Mouse (Mus musculus): Measurements from ENCODE around the gene Ccn5. TPM values are rescaled to one million over a fixed set of nuclear protein-coding genes. Genes with fewer than 3 reads are reported as not detected.

Gene Ccn5
- polyA plus RNA-seq, 1 experiment from 2014 or later = 0.29 TPM

DNA sequence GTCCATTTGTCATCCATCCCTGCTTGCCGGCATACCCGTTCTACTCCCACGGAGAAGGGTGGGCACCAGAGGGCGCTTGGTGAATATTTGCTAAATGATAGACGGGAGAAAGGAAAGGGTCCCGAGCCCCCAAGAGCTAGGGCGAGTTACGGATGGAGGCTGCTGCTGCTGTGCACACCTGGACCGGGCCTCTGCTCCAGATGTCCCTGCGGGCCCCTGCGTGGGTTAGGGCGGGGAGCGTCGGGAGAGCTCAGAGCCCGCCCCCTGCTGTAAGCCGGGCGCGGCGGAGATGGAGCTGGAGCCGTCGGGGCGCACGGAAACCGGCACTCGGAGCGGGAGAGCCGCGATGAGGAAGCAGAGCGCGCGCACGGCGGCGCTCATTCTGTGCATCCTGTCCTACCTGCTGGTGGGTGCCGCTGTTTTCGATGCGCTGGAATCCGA is 32.8 kb downstream of the Ccn5 start, which contains the start of gene Kcnk15:
TSS of gene Kcnk15 (plus strand) at position 191 of the 441 bp plus-strand sequence.
- no peak within 1 kb of the TSS for H3K27ac ChIP-seq
- H3K4me2 ChIP-seq (replicated peaks) = peak within 1 kb of the TSS; percentile 48
- no peaks in the 10 kb centered on the region for H3K9me3 ChIP-seq
- H3K4me3 ChIP-seq = peak within 1 kb of the TSS; percentile 31
- ATAC-seq (ENCODE audit: low FRiP score, low read depth) = no peak
- 0 out of 2 replicates have a peak within 1 kb of the TSS, but pooled peaks have one; percentile 1 for H3K9ac ChIP-seq
- no peaks in the 10 kb centered on the region for H3K36me3 ChIP-seq
- 3% methylated on average over 38 of the region's 38 CpGs for WGBS
- H3K27me3 ChIP-seq = peaks cover 93% of the 10 kb centered on the region
- peaks cover 4% of the 10 kb centered on the region; the same call in 1 of the 2 replicates for H3K4me1 ChIP-seq

DNA sequence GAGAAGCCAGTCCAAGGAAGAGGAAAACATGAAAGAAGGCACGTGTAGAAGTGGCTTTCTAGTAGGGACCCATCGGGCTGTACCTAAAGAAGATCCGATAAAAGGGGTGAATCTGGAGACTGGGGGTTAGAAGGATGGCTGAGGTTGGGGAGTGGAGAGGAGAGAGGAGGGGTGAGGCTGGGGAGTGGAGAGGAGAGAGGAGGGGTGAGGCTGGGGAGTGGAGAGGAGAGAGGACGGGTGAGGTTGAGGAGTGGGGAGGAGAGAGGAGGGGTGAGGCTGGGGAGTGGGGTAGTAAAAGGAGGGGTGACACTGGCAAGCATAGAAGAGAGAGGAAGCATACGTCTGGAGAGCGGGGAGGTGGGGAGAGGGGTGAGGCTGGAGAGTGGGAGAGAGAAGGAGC is 36.6 kb downstream of the Ccn5 start:
- WGBS = 72% methylated on average over 6 of the region's 6 CpGs
- ATAC-seq (ENCODE audit: low FRiP score, low read depth) = no peak
- Histone ChIP-seq H3K9me3 (no peaks in the 10 kb centered on the region), H3K27me3 (peaks cover 96% of the 10 kb centered on the region), H3K4me1 (peaks cover 4% of the 10 kb centered on the region; the same call in 1 of the 2 replicates), H3K9ac (no peak overlapping the region), H3K4me3 (no peak overlapping the region), H3K36me3 (no peaks in the 10 kb centered on the region), H3K4me2 (replicated peaks) (no peak overlapping the region), H3K27ac (no peak overlapping the region)

DNA sequence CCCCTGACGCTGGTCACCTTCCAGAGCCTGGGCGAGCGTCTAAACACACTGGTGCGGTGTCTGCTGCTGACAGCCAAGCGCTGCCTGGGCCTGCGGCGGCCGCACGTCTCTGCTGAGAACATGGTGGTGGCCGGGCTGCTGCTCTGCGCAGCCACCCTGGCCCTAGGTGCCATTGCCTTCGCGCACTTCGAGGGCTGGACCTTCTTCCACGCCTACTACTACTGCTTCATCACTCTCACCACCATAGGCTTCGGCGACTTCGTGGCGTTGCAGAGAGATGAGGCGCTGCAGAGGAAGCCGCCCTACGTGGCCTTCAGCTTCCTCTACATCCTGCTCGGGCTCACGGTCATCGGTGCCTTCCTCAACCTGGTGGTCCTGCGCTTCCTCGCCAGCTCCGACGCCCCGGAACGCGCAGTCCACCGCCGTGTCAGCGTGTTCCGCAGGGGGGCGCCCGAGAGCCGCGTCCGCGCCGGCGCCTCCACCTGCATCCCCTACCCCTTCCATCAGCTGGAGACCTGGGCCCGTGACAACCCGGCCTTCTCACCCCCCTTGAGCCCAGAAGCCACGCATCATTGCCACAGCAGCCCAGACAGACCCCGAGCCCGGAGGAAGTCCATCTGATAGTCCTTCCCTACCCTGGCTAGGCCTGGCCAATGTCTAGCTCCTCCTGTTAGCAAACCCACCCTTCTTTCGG is 37.7 kb downstream of the Ccn5 start:
- Histone ChIP-seq H3K4me1 (peaks cover 4% of the 10 kb centered on the region; the same call in 1 of the 2 replicates), H3K9ac (no peak overlapping the region), H3K4me2 (replicated peaks) (peak overlapping the region; percentile 48), H3K27ac (no peak overlapping the region), H3K36me3 (no peaks in the 10 kb centered on the region), H3K9me3 (no peaks in the 10 kb centered on the region), H3K27me3 (peaks cover 97% of the 10 kb centered on the region), H3K4me3 (peak overlapping the region; percentile 17; the same call in 1 of the 2 replicates)
- 12% methylated on average over 50 of the region's 50 CpGs for WGBS
- ATAC-seq (ENCODE audit: low FRiP score, low read depth) = no peak

DNA sequence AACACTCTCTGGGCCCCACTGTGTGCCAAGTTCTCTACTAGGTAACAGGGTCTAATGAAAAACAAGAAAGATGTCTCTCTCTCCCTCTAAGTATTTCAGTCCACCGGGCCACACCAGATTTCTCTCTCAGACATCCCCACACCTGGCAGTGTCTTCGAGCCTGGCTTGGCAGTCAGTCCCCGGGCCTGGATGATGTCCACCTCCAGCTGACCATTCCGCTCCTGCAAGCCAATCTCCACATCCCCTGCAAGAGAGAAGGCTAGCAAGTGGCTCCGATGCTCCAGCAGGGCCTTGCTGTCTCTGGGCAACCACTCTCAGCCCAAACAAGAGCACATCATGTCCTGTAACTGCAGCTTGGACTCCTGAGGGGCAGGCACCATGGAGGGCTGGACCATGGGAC is 44.6 kb downstream of the Ccn5 start:
- Histone ChIP-seq H3K36me3 (no peaks in the 10 kb centered on the region), H3K4me1 (no peaks in the 10 kb centered on the region), H3K27ac (no peak overlapping the region), H3K27me3 (peaks cover 70% of the 10 kb centered on the region), H3K9me3 (no peaks in the 10 kb centered on the region), H3K9ac (no peak overlapping the region), H3K4me2 (replicated peaks) (no peak overlapping the region), H3K4me3 (no peak overlapping the region)
- ATAC-seq (ENCODE audit: low FRiP score, low read depth) = no peak
- 93% methylated on average over 5 of the region's 5 CpGs for WGBS

DNA sequence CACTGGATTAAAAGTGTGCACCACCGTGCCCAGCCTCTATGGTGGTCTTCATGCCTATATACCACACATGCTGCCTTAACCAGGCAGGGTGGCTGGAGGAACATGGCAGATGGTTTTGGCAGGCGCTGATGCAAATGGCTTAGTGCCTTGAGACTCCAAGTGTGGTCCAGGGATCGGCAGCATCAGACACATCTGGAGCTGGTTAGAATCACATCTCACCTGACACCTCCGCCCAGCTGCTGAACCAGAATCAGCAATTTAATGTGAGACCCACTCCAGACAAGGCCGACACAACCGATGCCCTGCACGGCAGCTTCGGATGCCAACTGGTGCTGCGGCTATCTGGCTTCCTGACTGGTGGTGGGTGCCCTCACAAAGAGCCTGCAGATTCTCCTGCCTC is 45.4 kb downstream of the Ccn5 start:
- no peak for ATAC-seq (ENCODE audit: low FRiP score, low read depth)
- no peak overlapping the region for H3K4me2 ChIP-seq (replicated peaks)
- no peak overlapping the region for H3K27ac ChIP-seq
- no peak overlapping the region for H3K9ac ChIP-seq
- no peak overlapping the region for H3K4me3 ChIP-seq
- no peaks in the 10 kb centered on the region for H3K9me3 ChIP-seq
- no peaks in the 10 kb centered on the region for H3K36me3 ChIP-seq
- peaks cover 5% of the 10 kb centered on the region; the same call in 1 of the 2 replicates for H3K4me1 ChIP-seq
- peaks cover 67% of the 10 kb centered on the region for H3K27me3 ChIP-seq
- 32% methylated on average over 9 of the region's 9 CpGs for WGBS

DNA sequence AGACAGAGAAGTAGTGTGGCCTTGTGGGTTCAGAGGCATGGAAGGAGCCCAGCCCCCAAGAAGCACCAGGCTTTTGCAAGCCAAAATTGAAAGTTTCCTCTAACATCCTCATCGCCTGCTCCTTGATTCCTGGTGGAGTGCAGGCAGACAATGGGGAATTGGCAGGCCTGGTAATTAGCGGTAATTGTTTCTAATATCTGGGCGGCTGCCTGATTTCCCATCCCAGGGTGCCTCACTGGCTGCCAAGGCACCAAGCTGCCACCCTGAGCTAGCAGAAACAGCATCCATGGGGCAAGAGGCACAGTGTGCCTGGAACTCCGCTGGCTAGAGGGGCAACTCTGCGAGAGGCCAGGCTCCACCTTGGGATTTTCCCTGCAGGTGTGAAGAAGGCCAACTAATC is 49.1 kb downstream of the Ccn5 start:
- H3K4me2 ChIP-seq (replicated peaks) = no peak overlapping the region
- H3K27me3 ChIP-seq = peaks cover 34% of the 10 kb centered on the region
- H3K36me3 ChIP-seq = no peaks in the 10 kb centered on the region
- H3K9ac ChIP-seq = no peak overlapping the region
- H3K4me3 ChIP-seq = no peak overlapping the region
- ATAC-seq (ENCODE audit: low FRiP score, low read depth) = no peak
- H3K27ac ChIP-seq = no peak overlapping the region
- peaks cover 5% of the 10 kb centered on the region; the same call in 1 of the 2 replicates for H3K4me1 ChIP-seq
- 58% methylated on average over 5 of the region's 5 CpGs for WGBS
- no peaks in the 10 kb centered on the region for H3K9me3 ChIP-seq

DNA sequence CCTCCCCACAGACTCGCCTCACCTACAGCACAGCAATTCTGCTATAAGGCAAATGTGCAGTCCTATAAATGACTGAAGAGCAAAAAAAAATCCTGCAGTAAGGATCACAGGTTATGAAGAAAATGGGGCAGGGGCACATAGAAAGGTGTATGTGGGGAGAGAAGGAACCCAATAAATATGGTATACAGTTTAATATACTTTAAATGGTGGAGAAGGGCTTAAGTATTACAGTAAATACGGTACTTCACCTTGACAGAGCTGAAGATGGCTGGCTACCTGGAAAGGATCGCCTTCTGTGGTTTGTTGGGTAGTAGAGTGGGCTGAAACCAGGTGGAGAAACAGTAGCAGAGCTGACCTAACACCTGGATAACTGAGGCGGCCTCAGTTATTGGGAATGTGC is 50.6 kb downstream of the Ccn5 start:
- Histone ChIP-seq H3K4me2 (replicated peaks) (no peak overlapping the region), H3K27ac (no peak overlapping the region), H3K27me3 (peaks cover 28% of the 10 kb centered on the region), H3K4me3 (no peak overlapping the region), H3K4me1 (peaks cover 12% of the 10 kb centered on the region), H3K9ac (no peak overlapping the region), H3K36me3 (no peaks in the 10 kb centered on the region), H3K9me3 (no peaks in the 10 kb centered on the region)
- 80% methylated on average over 4 of the region's 4 CpGs for WGBS
- ATAC-seq (ENCODE audit: low FRiP score, low read depth) = no peak

DNA sequence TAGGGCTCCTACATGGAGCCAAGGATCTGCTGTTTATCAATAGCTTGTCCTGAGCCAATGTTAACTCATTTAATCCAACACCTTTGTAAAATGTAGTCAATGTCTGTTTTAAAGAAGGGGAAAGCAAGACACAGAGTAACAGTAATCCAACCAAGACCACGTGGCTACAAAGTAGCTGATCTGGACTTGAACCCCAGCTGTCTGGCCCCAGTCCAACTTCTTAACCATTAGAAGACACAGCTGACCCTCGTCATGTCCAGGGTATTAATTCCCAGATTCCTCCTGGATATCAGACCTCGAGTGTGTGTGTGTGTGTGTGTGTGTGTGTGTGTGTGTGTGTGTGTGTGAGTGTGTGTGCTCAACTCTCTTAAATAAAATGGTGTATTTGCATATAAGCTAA is 51.2 kb downstream of the Ccn5 start:
- Histone ChIP-seq H3K27me3 (peaks cover 22% of the 10 kb centered on the region), H3K9me3 (no peaks in the 10 kb centered on the region), H3K9ac (no peak overlapping the region), H3K4me1 (peaks cover 12% of the 10 kb centered on the region), H3K4me3 (no peak overlapping the region), H3K27ac (no peak overlapping the region), H3K4me2 (replicated peaks) (no peak overlapping the region), H3K36me3 (no peaks in the 10 kb centered on the region)
- 43% methylated on average over 3 of the region's 3 CpGs for WGBS
- no peak for ATAC-seq (ENCODE audit: low FRiP score, low read depth)

DNA sequence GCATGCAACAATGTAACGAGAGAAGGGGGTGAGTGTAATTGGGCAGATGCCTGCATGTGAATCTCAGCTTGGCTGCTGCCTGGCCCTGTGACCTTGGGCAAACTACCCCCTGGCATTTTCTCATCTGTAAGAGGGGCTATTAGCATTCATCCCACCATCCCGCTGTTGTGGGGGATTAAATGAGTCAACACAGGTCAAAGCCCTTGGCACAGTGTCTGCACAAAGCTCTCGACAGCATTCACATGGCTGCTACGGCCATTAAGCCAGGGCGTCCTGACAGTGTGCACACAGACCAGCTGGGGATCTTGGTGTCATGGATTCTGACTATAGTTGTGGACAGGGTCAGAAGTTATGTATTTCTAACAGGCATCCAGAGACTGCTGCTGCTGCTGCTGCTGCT is 54.2 kb downstream of the Ccn5 start:
- Histone ChIP-seq H3K27me3 (peaks cover 9% of the 10 kb centered on the region), H3K9me3 (no peaks in the 10 kb centered on the region), H3K27ac (no peak overlapping the region), H3K4me2 (replicated peaks) (no peak overlapping the region), H3K4me3 (no peak overlapping the region), H3K9ac (no peak overlapping the region), H3K4me1 (peaks cover 12% of the 10 kb centered on the region), H3K36me3 (no peaks in the 10 kb centered on the region)
- 45% methylated on average over 5 of the region's 5 CpGs for WGBS
- no peak for ATAC-seq (ENCODE audit: low FRiP score, low read depth)

DNA sequence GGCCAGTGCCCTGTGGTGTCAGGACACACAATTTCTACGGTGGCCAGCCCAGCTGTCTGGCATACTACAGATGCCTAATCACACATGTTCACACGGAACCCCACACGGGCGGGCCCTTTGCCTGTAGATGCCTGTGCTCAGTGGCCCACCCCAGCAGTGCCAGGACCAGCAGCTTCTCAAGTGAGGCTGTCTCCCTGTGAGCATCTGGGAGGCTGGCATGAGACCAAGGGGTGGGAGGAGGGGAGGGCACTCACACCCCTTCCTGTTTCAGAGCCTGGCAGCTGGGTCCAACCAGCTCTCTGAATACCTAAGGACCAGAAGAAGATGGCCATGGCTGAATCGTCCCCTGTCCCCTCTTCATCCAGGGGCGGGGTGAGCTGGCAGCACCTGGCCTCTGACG is 54.8 kb downstream of the Ccn5 start:
- Histone ChIP-seq H3K27ac (no peak overlapping the region), H3K4me2 (replicated peaks) (no peak overlapping the region), H3K4me1 (peaks cover 11% of the 10 kb centered on the region), H3K36me3 (no peaks in the 10 kb centered on the region), H3K27me3 (peaks cover 3% of the 10 kb centered on the region), H3K4me3 (no peak overlapping the region), H3K9ac (no peak overlapping the region), H3K9me3 (no peaks in the 10 kb centered on the region)
- WGBS = 71% methylated on average over 7 of the region's 7 CpGs
- no peak for ATAC-seq (ENCODE audit: low FRiP score, low read depth)

DNA sequence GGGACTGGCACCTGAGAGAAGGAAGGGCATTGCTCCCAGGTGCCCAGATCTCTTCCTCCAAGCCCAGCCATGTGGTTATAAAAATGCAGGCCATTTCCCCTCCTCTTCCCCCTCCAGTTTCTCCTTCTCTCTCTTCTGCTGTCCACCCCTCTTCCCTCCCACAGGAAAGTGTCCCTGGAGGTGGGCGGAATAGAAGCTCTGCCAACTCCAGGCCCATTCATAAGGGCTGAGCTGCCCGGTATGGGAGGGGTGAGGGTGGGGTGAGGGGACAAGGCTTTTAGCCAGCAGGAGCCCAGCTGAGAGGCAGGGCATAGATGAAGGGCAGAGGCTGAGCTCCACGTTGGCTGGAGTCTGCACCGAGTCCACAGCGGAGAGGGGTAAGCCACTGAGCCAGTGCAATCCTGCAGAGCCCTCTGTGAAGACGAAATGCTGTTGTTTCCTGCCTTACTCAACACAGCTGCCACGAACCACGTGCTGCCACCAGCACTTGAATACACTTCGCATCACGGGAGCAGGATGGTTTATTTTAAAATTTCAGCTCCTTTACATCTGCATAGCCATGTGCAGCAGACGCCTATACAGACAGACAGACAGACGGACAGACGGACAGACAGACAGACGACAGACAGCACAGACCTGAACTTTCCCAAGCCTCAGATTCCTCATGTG is 56.3 kb downstream of the Ccn5 start:
- H3K9me3 ChIP-seq = no peaks in the 10 kb centered on the region
- peaks cover 7% of the 10 kb centered on the region; the same call in 1 of the 2 replicates for H3K4me1 ChIP-seq
- H3K27me3 ChIP-seq = peaks cover 6% of the 10 kb centered on the region; the same call in 1 of the 2 replicates
- H3K9ac ChIP-seq = no peak overlapping the region
- H3K4me3 ChIP-seq = no peak overlapping the region
- no peaks in the 10 kb centered on the region for H3K36me3 ChIP-seq
- no peak overlapping the region for H3K4me2 ChIP-seq (replicated peaks)
- 73% methylated on average over 14 of the region's 14 CpGs for WGBS
- ATAC-seq (ENCODE audit: low FRiP score, low read depth) = no peak
- no peak overlapping the region for H3K27ac ChIP-seq

DNA sequence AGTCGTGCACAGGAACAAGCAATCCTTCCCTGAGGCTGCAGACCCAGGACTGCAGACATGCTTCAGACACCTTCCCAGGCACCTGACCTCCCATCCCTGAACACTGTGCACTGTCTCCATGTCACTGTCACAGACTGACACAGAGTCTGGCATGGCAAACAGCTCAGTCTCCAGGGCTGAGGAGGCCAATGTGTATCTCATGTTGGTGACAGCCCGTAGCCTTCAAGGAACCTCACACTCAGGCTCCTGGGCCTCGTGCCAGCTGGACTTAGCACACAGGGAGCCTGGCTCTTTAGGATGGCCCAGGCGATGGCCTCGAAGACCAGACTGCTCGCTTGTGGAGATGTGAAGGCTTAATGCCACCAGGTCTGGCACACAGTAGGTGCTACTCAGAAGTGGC is 60.2 kb downstream of the Ccn5 start:
- peaks cover 1% of the 10 kb centered on the region; the same call in 1 of the 2 replicates for H3K4me1 ChIP-seq
- H3K9me3 ChIP-seq = no peaks in the 10 kb centered on the region
- no peak for ATAC-seq (ENCODE audit: low FRiP score, low read depth)
- H3K4me2 ChIP-seq (replicated peaks) = no peak overlapping the region
- H3K4me3 ChIP-seq = no peak overlapping the region
- no peaks in the 10 kb centered on the region for H3K36me3 ChIP-seq
- H3K27me3 ChIP-seq = peaks cover 9% of the 10 kb centered on the region; the same call in 1 of the 2 replicates
- H3K9ac ChIP-seq = no peak overlapping the region
- H3K27ac ChIP-seq = no peak overlapping the region
- 85% methylated on average over 6 of the region's 6 CpGs for WGBS

Measured in limb, embryonic 13.5 days (tissue).